Mouse (Mus musculus) liver, postnatal 0 days (tissue): ENCODE measurements around the gene Hoxa5. TPM values are rescaled to one million over a fixed set of nuclear protein-coding genes. Genes with fewer than 3 reads are reported as not detected.

Source experiments
- ATAC-seq: fragments of 200-750 bp; cut with Nextera tagmentation; 2 replicates; pipeline ENCODE4 v1.8.0; 2017; ENCODE audit warnings: mild to moderate bottlenecking, moderate library complexity
- DNase-seq: peaks from one replicate; pipeline ENCODE4 v3.0.0-alpha.2; 2016
- H3K27ac ChIP-seq: fragments of 300-500 bp; sonication (generic); 2 replicates; pipeline ENCODE4 v1.5.1; 2014; ENCODE audit warnings: antibody characterized with exemption, moderate library complexity, mild to moderate bottlenecking, low read depth
- H3K27me3 ChIP-seq: fragments of 300-500 bp; sonication (generic); 2 replicates; pipeline ENCODE4 v1.6.1; 2014; ENCODE audit warnings: low read length, control low read depth, mixed read lengths; ENCODE audit not compliant: insufficient read depth
- H3K36me3 ChIP-seq: fragments of 300-500 bp; sonication (generic); replicated peaks from 2 replicates; pipeline ENCODE4 v1.6.1; 2014; ENCODE audit warnings: mild to moderate bottlenecking, control low read depth, low read length, moderate library complexity, mixed read lengths; ENCODE audit not compliant: insufficient read depth
- H3K4me1 ChIP-seq: fragments of 300-500 bp; sonication (generic); 2 replicates; pipeline ENCODE4 v1.6.1; 2014; ENCODE audit warnings: antibody characterized with exemption, mild to moderate bottlenecking, control low read depth; ENCODE audit not compliant: insufficient read depth
- H3K4me2 ChIP-seq: fragments of 300-500 bp; sonication (generic); 2 replicates; pipeline ENCODE4 v1.6.1; 2014; ENCODE audit warnings: low read depth, mild to moderate bottlenecking, low read length, moderate library complexity, mixed read lengths
- H3K4me3 ChIP-seq: fragments of 300-500 bp; sonication (generic); 2 replicates; pipeline ENCODE4 v1.5.1; 2014; ENCODE audit warnings: low read depth, low read length
- H3K9ac ChIP-seq: fragments of 300-500 bp; sonication (generic); replicated peaks from 2 replicates; pipeline ENCODE4 v1.6.1; 2014; ENCODE audit warnings: mild to moderate bottlenecking, moderate library complexity
- H3K9me3 ChIP-seq: fragments of 300-500 bp; sonication (generic); 2 replicates; pipeline ENCODE4 v1.6.1; 2016; ENCODE audit warnings: mild to moderate bottlenecking, control low read depth, low read length, mixed read lengths
- CTCF ChIP-seq: sonication (generic); IDR thresholded peaks from 2 replicates; pipeline ENCODE4 v1.5.1; 2016; ENCODE audit warnings: antibody characterized with exemption, low read depth
- EP300 ChIP-seq: IDR thresholded peaks from 2 replicates; pipeline ENCODE4 v1.6.1; 2016; ENCODE audit warnings: antibody characterized with exemption, low read depth, mild to moderate bottlenecking
- WGBS: fragments of 180-500 bp; shearing (Covaris S2); extraction: QIAGEN DNeasy Blood & Tissue Kit; methylation state at CpG from one replicate; pipeline ENCODE4 v1.1.7; 2014; ENCODE audit not compliant: insufficient replicate concordance; 5-methylcytosine and 5-hydroxymethylcytosine counted together
- microRNA counts: library from miRNA; unstranded; fragments of <30 nt; microRNA quantifications from one replicate; lab custom pipeline; 2015
- microRNA-seq: library from miRNA; unstranded; fragments of <30 nt; microRNA quantifications from one replicate; pipeline ENCODE4, GENCODE M21; 2016
- polyA plus RNA-seq: library from polyadenylated mRNA; unstranded; fragments of >200 nt; fragmentation: Nextera tagmentation; extraction: Ambion mirVana; gene quantifications from 2 replicates; pipeline ENCODE4 v1.2.1, GENCODE M21; 2015

Hoxa5 gene
- polyA plus RNA-seq, 1 experiment from 2014 or later = 0.58 TPM

DNA sequence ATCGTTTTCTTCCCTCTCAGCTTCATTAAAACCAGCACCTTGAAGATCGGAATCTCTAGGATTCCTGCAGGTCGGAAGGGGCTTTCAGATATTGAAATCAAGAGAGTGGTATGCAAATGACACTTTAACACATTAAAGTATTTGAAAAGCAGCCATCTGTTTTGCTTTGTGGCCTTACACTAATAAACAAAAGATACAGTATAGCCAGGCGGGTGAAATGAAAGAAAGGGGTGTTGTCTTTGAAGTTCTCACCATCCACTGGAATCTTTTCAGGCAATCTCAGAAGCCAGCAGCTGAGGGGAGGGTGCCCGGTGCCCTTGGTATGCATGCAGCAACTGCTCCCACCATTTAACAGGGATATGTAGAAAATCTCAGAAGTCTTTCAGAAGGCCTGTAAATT lies 50.3 kb downstream of the Hoxa5 start:
- WGBS = 55% methylated on average over 5 of the region's 5 CpGs

DNA sequence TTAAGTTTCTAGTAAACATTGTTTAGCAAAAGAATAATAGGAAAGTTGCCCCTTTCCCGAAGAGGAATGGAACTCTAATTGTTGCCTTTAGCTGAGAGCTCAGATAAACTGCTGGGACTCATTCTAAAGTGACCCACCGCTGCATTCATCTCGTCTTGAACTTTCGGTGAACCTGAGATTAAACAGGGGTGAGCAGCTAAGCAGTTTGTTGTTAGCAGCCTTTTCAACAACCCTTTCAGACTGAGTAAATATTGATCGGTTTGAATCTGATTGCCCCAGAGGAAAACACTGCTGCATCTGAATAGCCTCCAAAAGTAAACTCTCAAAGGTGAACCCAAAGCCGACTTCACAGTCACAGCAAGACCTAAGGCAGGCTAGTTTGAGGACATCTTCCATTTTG lies 51.1 kb downstream of the Hoxa5 start:
- H3K9me3 ChIP-seq = no peaks in the 10 kb centered on the region
- H3K36me3 ChIP-seq = no peaks in the 10 kb centered on the region
- ATAC-seq (no peak), DNase-seq (no peak)
- H3K9ac ChIP-seq = no peak overlapping the region
- WGBS = 13% methylated on average over 6 of the region's 6 CpGs
- H3K4me2 ChIP-seq = no peak overlapping the region
- peaks cover 80% of the 10 kb centered on the region for H3K27me3 ChIP-seq
- no peak for TF ChIP-seq CTCF
- no peak for TF ChIP-seq EP300
- H3K4me3 ChIP-seq = no peak overlapping the region
- no peak overlapping the region for H3K27ac ChIP-seq
- H3K4me1 ChIP-seq = peaks cover 4% of the 10 kb centered on the region; the same call in 1 of the 2 replicates

More for the DNA sequence above, 50.3 kb downstream of the Hoxa5 start:
- ATAC-seq (no peak), DNase-seq (no peak)
- TF ChIP-seq CTCF (no peak), EP300 (no peak)
- Histone ChIP-seq H3K4me2 (no peak overlapping the region), H3K4me1 (peaks cover 9% of the 10 kb centered on the region), H3K27me3 (peaks cover 87% of the 10 kb centered on the region), H3K36me3 (no peaks in the 10 kb centered on the region), H3K9me3 (no peaks in the 10 kb centered on the region), H3K9ac (no peak overlapping the region), H3K4me3 (no peak overlapping the region), H3K27ac (no peak overlapping the region)

DNA sequence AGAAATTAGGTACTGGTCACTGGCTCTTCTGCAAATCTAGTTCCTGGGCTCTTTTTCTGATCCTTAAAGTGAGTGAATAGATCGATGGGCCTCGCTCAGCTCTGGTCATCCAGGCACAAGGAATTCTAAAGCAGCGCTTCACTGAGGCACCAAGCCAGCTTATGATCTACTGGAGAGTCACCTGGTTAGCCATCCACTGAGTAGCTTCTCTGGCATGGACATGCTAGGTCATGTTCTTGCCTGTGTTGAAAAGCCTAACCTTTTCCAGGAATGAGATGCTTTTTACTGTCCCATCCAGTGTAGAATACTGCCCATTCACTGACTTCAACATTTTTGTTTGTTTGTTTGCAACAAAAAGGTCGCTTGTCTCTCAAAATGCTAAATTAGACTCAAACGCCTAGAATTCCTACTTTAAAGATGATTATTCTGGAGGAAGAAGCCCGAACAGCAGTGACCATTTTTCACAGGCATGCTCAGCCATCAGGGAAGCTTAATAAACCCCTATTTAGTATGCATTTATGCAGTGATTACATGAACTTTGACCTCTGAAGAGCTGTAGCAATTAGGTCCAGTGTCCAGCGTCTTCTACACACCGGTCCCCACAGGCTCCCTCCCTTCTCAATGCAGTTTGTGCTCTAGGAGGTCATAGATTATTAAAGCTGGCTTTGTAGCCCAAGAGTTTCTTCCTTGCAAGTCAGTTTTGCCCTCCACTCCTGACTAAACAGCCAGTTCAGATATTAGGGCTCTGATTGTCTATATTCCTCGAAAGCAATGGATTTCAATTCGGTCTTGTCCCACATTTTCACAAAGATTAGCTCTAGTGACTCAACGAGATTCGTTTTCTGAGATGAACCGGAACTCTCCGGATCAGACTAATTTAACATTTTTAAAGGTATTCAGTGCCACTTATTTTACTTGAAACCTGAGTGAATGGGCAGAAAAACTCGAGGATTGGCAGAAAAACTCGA lies 51.9 kb downstream of the Hoxa5 start:
- WGBS = 24% methylated on average over 16 of the region's 16 CpGs
- H3K4me3 ChIP-seq = no peak overlapping the region
- no peak for ATAC-seq
- no peak for DNase-seq
- H3K9me3 ChIP-seq = no peaks in the 10 kb centered on the region
- H3K27ac ChIP-seq = no peak overlapping the region
- no peak overlapping the region for H3K4me2 ChIP-seq
- no peaks in the 10 kb centered on the region for H3K4me1 ChIP-seq
- no peaks in the 10 kb centered on the region for H3K36me3 ChIP-seq
- H3K27me3 ChIP-seq = peaks cover 78% of the 10 kb centered on the region
- no peak overlapping the region for H3K9ac ChIP-seq
- TF ChIP-seq EP300 = no peak
- no peak for TF ChIP-seq CTCF

MicroRNA genes within 50 kb of the gene (microRNA counts, 519-probe panel; counts per million panel counts)
- microRNA mmu-miR-196b (lab: Ali Mortazavi, UCI) = not detected

Small RNAs within 50 kb of the gene (microRNA-seq; reads per million reads assigned to microRNA genes)
- 235 reads per million, percentile 53 among the genes with 10 or more reads in this experiment for gene Mir196b

Other genes with a start within 250 kb of the Hoxa5 start
- gene Skap2, start 192.0 kb downstream of the Hoxa5 start, polyA plus RNA-seq = 25.1 and 25.3 TPM in 2 replicates
- gene Hoxa1, start 46.3 kb downstream of the Hoxa5 start, polyA plus RNA-seq = 0.11 and 0.16 TPM in 2 replicates
- 0.39 and 0.63 TPM in 2 replicates for gene Hoxa2, start 39.8 kb downstream of the Hoxa5 start, polyA plus RNA-seq
- not detected in 2 replicates for gene 5730596B20Rik, start 27.1 kb downstream of the Hoxa5 start, polyA plus RNA-seq
- 0.13 and 0.30 TPM in 2 replicates for gene Hoxa4, start 12.8 kb downstream of the Hoxa5 start, polyA plus RNA-seq
- not detected in 2 replicates for gene Hoxa6, start 4.1 kb upstream of the Hoxa5 start, polyA plus RNA-seq
- 0.16 and 0.17 TPM in 2 replicates for gene Hoxa3, start 8.7 kb upstream of the Hoxa5 start, polyA plus RNA-seq
- not detected in 2 replicates for gene Gm28308, start 8.8 kb upstream of the Hoxa5 start, polyA plus RNA-seq
- 0.39 and 0.50 TPM in 2 replicates for gene Hoxa7, start 17.3 kb upstream of the Hoxa5 start, polyA plus RNA-seq
- 0.11 and 0.26 TPM in 2 replicates for gene Hoxa9, start 26.5 kb upstream of the Hoxa5 start, polyA plus RNA-seq
- not detected in 2 replicates for gene Hoxa10, start 36.3 kb upstream of the Hoxa5 start, polyA plus RNA-seq
- gene Hoxa11, start 41.2 kb upstream of the Hoxa5 start, polyA plus RNA-seq = not detected in 2 replicates
- not detected in 2 replicates for gene Hoxa13, start 56.3 kb upstream of the Hoxa5 start, polyA plus RNA-seq
- not detected in 2 replicates for gene Evx1, start 108.9 kb upstream of the Hoxa5 start, polyA plus RNA-seq